Mouse (Mus musculus): ENCODE measurements around the gene 0610040J01Rik. TPM values are rescaled to one million over a fixed set of nuclear protein-coding genes. Genes with fewer than 3 reads are reported as not detected.
"Not testable (repeated sequence)": the region's sequence is repeated elsewhere in the genome, so short reads cannot be mapped to it uniquely, and the experiment has no call there.

The 0610040J01Rik gene
- total and polyA plus RNA-seq, 3 experiments = 3.1 to 3.2 (median 3.1) TPM

GRCm38 (mm10) chr5:63886292-63886691 lies 74.1 kb downstream of the 0610040J01Rik start:
- no peak overlapping the region for H3K27ac ChIP-seq
- TF ChIP-seq POLR2A (IDR thresholded peaks at IDR 0.05; ENCODE audit: insufficient read depth, low read depth, low read length) (no peak), EP300 (IDR thresholded peaks at IDR 0.05; ENCODE audit: insufficient read depth, low read depth, low read length) (no peak), CTCF (IDR thresholded peaks at IDR 0.05) (no peak)
- no peak overlapping the region for H3K9ac ChIP-seq (ENCODE audit: low read depth, low read length)
- no peaks in the 10 kb centered on the region for H3K4me1 ChIP-seq (ENCODE audit: control insufficient read depth, insufficient read depth, low read length)
- no peaks in the 10 kb centered on the region for H3K27me3 ChIP-seq (ENCODE audit: control insufficient read depth, insufficient read depth, low read length)
- WGBS = 81% methylated on average over 5 of the region's 5 CpGs
- no peak overlapping the region for H3K4me3 ChIP-seq
- intact Hi-C loops (cut with DNase I) = loop anchor here (1.0 kb wide), 1 partner anchor 75 kb away; no protein-coding TSS in a partner anchor
- DNase-seq = no peak
- H3K79me2 ChIP-seq (replicated peaks; ENCODE audit: control insufficient read depth, insufficient read depth, low read length) = no peaks in the 10 kb centered on the region
- H3K36me3 ChIP-seq (ENCODE audit: control insufficient read depth, insufficient read depth, low read length) = no peaks in the 10 kb centered on the region

- H3K79me2 ChIP-seq (replicated peaks; ENCODE audit: control insufficient read depth, insufficient read depth, low read length) = no peaks in the 10 kb centered on the region
- H3K36me3 ChIP-seq (ENCODE audit: control insufficient read depth, insufficient read depth, low read length) = no peaks in the 10 kb centered on the region
- H3K9ac ChIP-seq (ENCODE audit: low read depth, low read length) = no peak overlapping the region
- DNase-seq = peak in 1 of 2 experiments; percentile 26
- intact Hi-C loops (cut with DNase I) = loop anchor here (1.0 kb wide), 1 partner anchor 75 kb away; no protein-coding TSS in a partner anchor
- no peaks in the 10 kb centered on the region for H3K27me3 ChIP-seq (ENCODE audit: control insufficient read depth, insufficient read depth, low read length)
- no peak overlapping the region for H3K27ac ChIP-seq
- no peak overlapping the region for H3K4me3 ChIP-seq
- 34% methylated on average over 6 of the region's 6 CpGs for WGBS
- TF ChIP-seq CTCF (IDR thresholded peaks at IDR 0.05) (peak; percentile 80), POLR2A (IDR thresholded peaks at IDR 0.05; ENCODE audit: insufficient read depth, low read depth, low read length) (no peak)
- no peaks in the 10 kb centered on the region for H3K4me1 ChIP-seq (ENCODE audit: control insufficient read depth, insufficient read depth, low read length)
These were observed 74.5 kb downstream of the 0610040J01Rik start for GRCm38 (mm10) chr5:63886709-63887108.

GRCm38 (mm10) chr5:63887111-63887510 lies 74.9 kb downstream of the 0610040J01Rik start:
- WGBS = 99% methylated on average over 4 of the region's 4 CpGs
- H3K9ac ChIP-seq (ENCODE audit: low read depth, low read length) = no peak overlapping the region
- no peaks in the 10 kb centered on the region for H3K27me3 ChIP-seq (ENCODE audit: control insufficient read depth, insufficient read depth, low read length)
- H3K4me1 ChIP-seq (ENCODE audit: control insufficient read depth, insufficient read depth, low read length) = no peaks in the 10 kb centered on the region
- intact Hi-C loops (cut with DNase I) = no loop called here
- H3K27ac ChIP-seq = no peak overlapping the region
- H3K4me3 ChIP-seq = no peak overlapping the region
- H3K79me2 ChIP-seq (replicated peaks; ENCODE audit: control insufficient read depth, insufficient read depth, low read length) = no peaks in the 10 kb centered on the region
- H3K36me3 ChIP-seq (ENCODE audit: control insufficient read depth, insufficient read depth, low read length) = no peaks in the 10 kb centered on the region
- no peak for DNase-seq
- no peak for TF ChIP-seq CTCF (IDR thresholded peaks at IDR 0.05)

- 90% methylated on average over 4 of the region's 4 CpGs for WGBS
- Histone ChIP-seq H3K79me2 (replicated peaks; ENCODE audit: control insufficient read depth, insufficient read depth, low read length) (no peaks in the 10 kb centered on the region), H3K36me3 (ENCODE audit: control insufficient read depth, insufficient read depth, low read length) (no peaks in the 10 kb centered on the region), H3K4me1 (ENCODE audit: control insufficient read depth, insufficient read depth, low read length) (no peaks in the 10 kb centered on the region), H3K4me3 (no peak overlapping the region), H3K27me3 (ENCODE audit: control insufficient read depth, insufficient read depth, low read length) (no peaks in the 10 kb centered on the region), H3K9ac (ENCODE audit: low read depth, low read length) (no peak overlapping the region), H3K27ac (no peak overlapping the region)
- DNase-seq = no peak
- no peak for TF ChIP-seq CTCF (IDR thresholded peaks at IDR 0.05)
- TF ChIP-seq EP300 (IDR thresholded peaks at IDR 0.05; ENCODE audit: insufficient read depth, low read depth, low read length) = no peak
- TF ChIP-seq POLR2A (IDR thresholded peaks at IDR 0.05; ENCODE audit: insufficient read depth, low read depth, low read length) = no peak
- intact Hi-C loops (cut with DNase I) = no loop called here
These were observed 79.1 kb downstream of the 0610040J01Rik start for GRCm38 (mm10) chr5:63891241-63891640.

GRCm38 (mm10) chr5:63891912-63892311 lies 79.7 kb downstream of the 0610040J01Rik start:
- no peak overlapping the region for H3K4me3 ChIP-seq
- WGBS = 89% methylated on average over 6 of the region's 6 CpGs
- TF ChIP-seq POLR2A (IDR thresholded peaks at IDR 0.05; ENCODE audit: insufficient read depth, low read depth, low read length) (no peak), CTCF (IDR thresholded peaks at IDR 0.05) (no peak), EP300 (IDR thresholded peaks at IDR 0.05; ENCODE audit: insufficient read depth, low read depth, low read length) (no peak)

GRCm38 (mm10) chr5:63897001-63897819 lies 85.0 kb downstream of the 0610040J01Rik start:
- H3K79me2 ChIP-seq (replicated peaks; ENCODE audit: control insufficient read depth, insufficient read depth, low read length); H3K36me3 ChIP-seq (ENCODE audit: control insufficient read depth, insufficient read depth, low read length); H3K9ac ChIP-seq (ENCODE audit: low read depth, low read length); H3K27ac ChIP-seq; DNase-seq; H3K4me3 ChIP-seq; intact Hi-C loops (cut with DNase I); H3K4me1 ChIP-seq (ENCODE audit: control insufficient read depth, insufficient read depth, low read length); H3K27me3 ChIP-seq (ENCODE audit: control insufficient read depth, insufficient read depth, low read length): not testable (repeated sequence)
- 81% methylated on average over 5 of the region's 5 CpGs for WGBS

More at GRCm38 (mm10) chr5:63891912-63892311, 79.7 kb downstream of the 0610040J01Rik start:
- Histone ChIP-seq H3K79me2 (replicated peaks; ENCODE audit: control insufficient read depth, insufficient read depth, low read length) (no peaks in the 10 kb centered on the region), H3K9ac (ENCODE audit: low read depth, low read length) (no peak overlapping the region), H3K27me3 (ENCODE audit: control insufficient read depth, insufficient read depth, low read length) (no peaks in the 10 kb centered on the region), H3K4me1 (ENCODE audit: control insufficient read depth, insufficient read depth, low read length) (no peaks in the 10 kb centered on the region), H3K36me3 (ENCODE audit: control insufficient read depth, insufficient read depth, low read length) (no peaks in the 10 kb centered on the region), H3K27ac (no peak overlapping the region)
- DNase-seq = no peak
- intact Hi-C loops (cut with DNase I) = no loop called here

Measured in heart, adult 2 months (tissue).